Mouse (Mus musculus): ENCODE results near the gene Olfr1393. TPM values are rescaled to one million over a fixed set of nuclear protein-coding genes. Genes with fewer than 3 reads are reported as not detected.

The Olfr1393 gene
- polyA plus RNA-seq, 2 experiments, result 0.03 to 0.05 TPM

- Histone ChIP-seq H3K9me3 (ENCODE audit: control insufficient read depth, low read length) (no peaks in the 10 kb centered on the region), H3K4me2 (ENCODE audit: low read depth) (no peak overlapping the region), H3K27me3 (ENCODE audit: control insufficient read depth, insufficient read depth, low read length) (no peaks in the 10 kb centered on the region), H3K27ac (no peak overlapping the region), H3K4me3 (ENCODE audit: insufficient read depth in 1 of 2, low read depth in 2 of 2, low read length in 2 of 2) (no peak overlapping the region), H3K9ac (replicated peaks) (no peak overlapping the region), H3K36me3 (replicated peaks; ENCODE audit: control insufficient read depth, insufficient read depth, low read depth) (peaks cover 26% of the 10 kb centered on the region), H3K4me1 (replicated peaks; ENCODE audit: control insufficient read depth in 2 of 2, insufficient read depth in 2 of 2, low read length in 1 of 2) (peaks cover 0 to 8% of the 10 kb centered on the region in 2 experiments; a peak in 2 of 4 replicates)
- WGBS (ENCODE audit: insufficient replicate concordance), result 69% methylated on average over 11 of the region's 11 CpGs
- no peak for DNase-seq (ENCODE audit: low read depth in 3 of 3, low spot score in 3 of 3)
- TF ChIP-seq EP300 (IDR thresholded peaks at IDR 0.05; ENCODE audit: low read depth), result no peak
- TF ChIP-seq CTCF (IDR thresholded peaks at IDR 0.05; ENCODE audit: low read depth), result no peak
- ATAC-seq (ENCODE audit: insufficient read depth), result no peak
These were observed 13.5 kb upstream of the Olfr1393 start for GRCm38 (mm10) chr11:49264622-49265021.

GRCm38 (mm10) chr11:49265101-49265500 lies 13.0 kb upstream of the Olfr1393 start:
- no peak overlapping the region for H3K4me2 ChIP-seq (ENCODE audit: low read depth)
- ATAC-seq (ENCODE audit: insufficient read depth) (no peak), DNase-seq (ENCODE audit: low read depth in 3 of 3, low spot score in 3 of 3) (no peak)
- 74% methylated on average over 8 of the region's 8 CpGs for WGBS (ENCODE audit: insufficient replicate concordance)
- no peak overlapping the region for H3K9ac ChIP-seq (replicated peaks)
- H3K4me1 ChIP-seq (replicated peaks; ENCODE audit: control insufficient read depth in 2 of 2, insufficient read depth in 2 of 2, low read length in 1 of 2), result peaks cover 0 to 8% of the 10 kb centered on the region in 2 experiments; a peak in 2 of 4 replicates
- H3K9me3 ChIP-seq (ENCODE audit: control insufficient read depth, low read length), result no peaks in the 10 kb centered on the region
- no peaks in the 10 kb centered on the region for H3K27me3 ChIP-seq (ENCODE audit: control insufficient read depth, insufficient read depth, low read length)
- peaks cover 26% of the 10 kb centered on the region for H3K36me3 ChIP-seq (replicated peaks; ENCODE audit: control insufficient read depth, insufficient read depth, low read depth)
- no peak overlapping the region for H3K4me3 ChIP-seq (ENCODE audit: insufficient read depth in 1 of 2, low read depth in 2 of 2, low read length in 2 of 2)
- TF ChIP-seq CTCF (IDR thresholded peaks at IDR 0.05; ENCODE audit: low read depth) (no peak), EP300 (IDR thresholded peaks at IDR 0.05; ENCODE audit: low read depth) (no peak)
- H3K27ac ChIP-seq, result no peak overlapping the region

- no peak overlapping the region for H3K27ac ChIP-seq
- H3K4me2 ChIP-seq (ENCODE audit: low read depth), result no peak overlapping the region
- 73% methylated on average over 6 of the region's 6 CpGs for WGBS (ENCODE audit: insufficient replicate concordance)
- DNase-seq (ENCODE audit: low read depth in 3 of 3, low spot score in 3 of 3), result no peak
- H3K4me3 ChIP-seq (ENCODE audit: insufficient read depth in 1 of 2, low read depth in 2 of 2, low read length in 2 of 2), result no peak overlapping the region
- H3K27me3 ChIP-seq (ENCODE audit: control insufficient read depth, insufficient read depth, low read length), result no peaks in the 10 kb centered on the region
- H3K9me3 ChIP-seq (ENCODE audit: control insufficient read depth, low read length), result no peaks in the 10 kb centered on the region
- ATAC-seq (ENCODE audit: insufficient read depth), result peak; percentile 38; the same call in 1 of the 2 replicates
- no peak overlapping the region for H3K9ac ChIP-seq (replicated peaks)
- TF ChIP-seq CTCF (IDR thresholded peaks at IDR 0.05; ENCODE audit: low read depth) (no peak), EP300 (IDR thresholded peaks at IDR 0.05; ENCODE audit: low read depth) (no peak)
- peaks cover 0 to 8% of the 10 kb centered on the region in 2 experiments; a peak in 2 of 4 replicates for H3K4me1 ChIP-seq (replicated peaks; ENCODE audit: control insufficient read depth in 2 of 2, insufficient read depth in 2 of 2, low read length in 1 of 2)
- peaks cover 10% of the 10 kb centered on the region for H3K36me3 ChIP-seq (replicated peaks; ENCODE audit: control insufficient read depth, insufficient read depth, low read depth)
These were observed 11.4 kb upstream of the Olfr1393 start for GRCm38 (mm10) chr11:49266671-49267070.

- peaks cover 6% of the 10 kb centered on the region; the same call in 1 of the 2 replicates for H3K36me3 ChIP-seq (replicated peaks; ENCODE audit: control insufficient read depth, insufficient read depth, low read depth)
- no peaks in the 10 kb centered on the region for H3K9me3 ChIP-seq (ENCODE audit: control insufficient read depth, low read length)
- 80% methylated on average over 10 of the region's 10 CpGs for WGBS (ENCODE audit: insufficient replicate concordance)
These were observed 10.8 kb upstream of the Olfr1393 start for GRCm38 (mm10) chr11:49267316-49267715.

GRCm38 (mm10) chr11:49267970-49268579 lies 10.0 kb upstream of the Olfr1393 start:
- Histone ChIP-seq H3K27ac (no peak overlapping the region), H3K27me3 (ENCODE audit: control insufficient read depth, insufficient read depth, low read length) (no peaks in the 10 kb centered on the region), H3K4me2 (ENCODE audit: low read depth) (no peak overlapping the region), H3K4me3 (ENCODE audit: insufficient read depth in 1 of 2, low read depth in 2 of 2, low read length in 2 of 2) (no peak overlapping the region), H3K4me1 (replicated peaks; ENCODE audit: control insufficient read depth in 2 of 2, insufficient read depth in 2 of 2, low read length in 1 of 2) (peaks cover 0 to 8% of the 10 kb centered on the region in 2 experiments; a peak in 2 of 4 replicates), H3K36me3 (replicated peaks; ENCODE audit: control insufficient read depth, insufficient read depth, low read depth) (peaks cover 3% of the 10 kb centered on the region; the same call in 1 of the 2 replicates), H3K9me3 (ENCODE audit: control insufficient read depth, low read length) (no peaks in the 10 kb centered on the region), H3K9ac (replicated peaks) (no peak overlapping the region)
- TF ChIP-seq EP300 (IDR thresholded peaks at IDR 0.05; ENCODE audit: low read depth) (no peak), CTCF (IDR thresholded peaks at IDR 0.05; ENCODE audit: low read depth) (no peak)
- ATAC-seq (ENCODE audit: insufficient read depth) (no peak), DNase-seq (ENCODE audit: low read depth in 3 of 3, low spot score in 3 of 3) (no peak)
- WGBS (ENCODE audit: insufficient replicate concordance), result 72% methylated on average over 15 of the region's 15 CpGs

More at GRCm38 (mm10) chr11:49267316-49267715, 10.8 kb upstream of the Olfr1393 start:
- no peak for DNase-seq (ENCODE audit: low read depth in 3 of 3, low spot score in 3 of 3)
- ATAC-seq (ENCODE audit: insufficient read depth), result no peak
- Histone ChIP-seq H3K27me3 (ENCODE audit: control insufficient read depth, insufficient read depth, low read length) (no peaks in the 10 kb centered on the region), H3K9ac (replicated peaks) (no peak overlapping the region), H3K27ac (no peak overlapping the region), H3K4me2 (ENCODE audit: low read depth) (no peak overlapping the region), H3K4me3 (ENCODE audit: insufficient read depth in 1 of 2, low read depth in 2 of 2, low read length in 2 of 2) (no peak overlapping the region), H3K4me1 (replicated peaks; ENCODE audit: control insufficient read depth in 2 of 2, insufficient read depth in 2 of 2, low read length in 1 of 2) (peaks cover 0 to 8% of the 10 kb centered on the region in 2 experiments; a peak in 2 of 4 replicates)
- TF ChIP-seq EP300 (IDR thresholded peaks at IDR 0.05; ENCODE audit: low read depth) (no peak), CTCF (IDR thresholded peaks at IDR 0.05; ENCODE audit: low read depth) (no peak)

All from liver, embryonic 14.5 days (tissue).